Comparison of ENCODE assay signal across 8 mouse cellular contexts in the genomic region with DNA sequence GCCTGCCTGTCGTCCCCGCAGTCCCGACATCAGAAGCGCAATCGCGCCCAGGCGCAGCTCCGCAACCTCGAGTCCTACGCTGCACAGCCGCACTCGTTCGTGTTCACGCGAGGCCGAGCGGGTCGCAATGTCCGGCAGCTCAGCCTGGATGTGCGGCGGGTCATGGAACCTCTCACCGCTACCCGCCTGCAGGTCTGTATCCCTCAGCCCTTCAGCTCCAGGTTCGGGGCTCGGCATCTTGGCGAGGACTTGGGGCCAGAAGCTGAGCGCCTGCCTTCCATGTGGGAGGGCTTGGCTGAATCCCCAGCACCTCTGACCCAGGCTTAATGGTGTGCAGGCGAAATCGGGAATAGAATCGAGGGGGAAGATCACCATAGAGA. TPM values are rescaled to one million over a fixed set of nuclear protein-coding genes. Genes with fewer than 3 reads are reported as not detected.
DNase-seq lines count a peak whose midpoint lies in the region; ATAC-seq lines count a peak whose summit lies in the region.

No protein-coding gene starts in this region.

- no peaks in the 10 kb centered on the region for H3K27me3 ChIP-seq in kidney, embryonic 16.5 days (ENCODE audit: insufficient read depth, low read length)
- no peaks in the 10 kb centered on the region for H3K27me3 ChIP-seq in hindbrain, embryonic 14.5 days (ENCODE audit: control insufficient read depth, insufficient read depth, low read length)
- H3K27me3 ChIP-seq in midbrain, embryonic 15.5 days (replicated peaks): no peaks in the 10 kb centered on the region

- H3K4me3 ChIP-seq in kidney, embryonic 16.5 days (ENCODE audit: low read length): peak overlapping the region; percentile 98
- H3K4me3 ChIP-seq in brown adipose tissue, adult 24 weeks (ENCODE audit: insufficient read depth, low read depth, low read length): peak overlapping the region; percentile 70
- peak overlapping the region; percentile 80 for H3K4me3 ChIP-seq in hindbrain, embryonic 14.5 days (replicated peaks; ENCODE audit: low read length)
- peak overlapping the region; percentile 89 for H3K4me3 ChIP-seq in midbrain, embryonic 15.5 days

- peaks cover 7% of the 10 kb centered on the region; the same call in 1 of the 2 replicates for H3K4me1 ChIP-seq in kidney, embryonic 16.5 days (ENCODE audit: insufficient read depth, low read length)
- no peaks in the 10 kb centered on the region for H3K4me1 ChIP-seq in brown adipose tissue, adult 24 weeks (ENCODE audit: control insufficient read depth, insufficient read depth, insufficient read length, low read length)
- H3K4me1 ChIP-seq in hindbrain, embryonic 14.5 days (replicated peaks; ENCODE audit: control insufficient read depth, insufficient read depth, low read length): peaks cover 17% of the 10 kb centered on the region
- H3K4me1 ChIP-seq in midbrain, embryonic 15.5 days: peaks cover 16% of the 10 kb centered on the region

- no peak; the same call in 1 of the 2 replicates for ATAC-seq in kidney, embryonic 16.5 days (ENCODE audit: low FRiP score, low TSS enrichment)
- ATAC-seq in hindbrain, embryonic 14.5 days (ENCODE audit: low FRiP score): peak; percentile 61
- ATAC-seq in midbrain, embryonic 15.5 days (replicated peaks): no peak; the same call in 1 of the 2 replicates

- H3K9ac ChIP-seq in kidney, embryonic 16.5 days (replicated peaks; ENCODE audit: low read length): peak overlapping the region; percentile 92
- peak overlapping the region; percentile 83 for H3K9ac ChIP-seq in hindbrain, embryonic 14.5 days
- peak overlapping the region; percentile 74 for H3K9ac ChIP-seq in midbrain, embryonic 15.5 days

- peak overlapping the region; percentile 84 for H3K4me2 ChIP-seq in kidney, embryonic 16.5 days (replicated peaks; ENCODE audit: low read depth, low read length)
- H3K4me2 ChIP-seq in hindbrain, embryonic 14.5 days (replicated peaks): peak overlapping the region; percentile 93
- peak overlapping the region; percentile 81 for H3K4me2 ChIP-seq in midbrain, embryonic 15.5 days

- peak overlapping the region; percentile 89; the same call in 1 of the 2 replicates for H3K27ac ChIP-seq in kidney, embryonic 16.5 days (ENCODE audit: low read length)
- H3K27ac ChIP-seq in brown adipose tissue, adult 24 weeks (replicated peaks; ENCODE audit: low read depth, low read length): 0 out of 2 replicates have a peak overlapping the region, but pooled peaks have one; percentile 2
- H3K27ac ChIP-seq in hindbrain, embryonic 14.5 days: peak overlapping the region; percentile 97
- peak overlapping the region; percentile 86 for H3K27ac ChIP-seq in midbrain, embryonic 15.5 days

- H3K36me3 ChIP-seq in kidney, embryonic 16.5 days (ENCODE audit: insufficient read depth, low read length): peaks cover 36% of the 10 kb centered on the region
- peaks cover 43% of the 10 kb centered on the region for H3K36me3 ChIP-seq in hindbrain, embryonic 14.5 days (replicated peaks; ENCODE audit: control insufficient read depth, insufficient read depth)
- peaks cover 27% of the 10 kb centered on the region for H3K36me3 ChIP-seq in midbrain, embryonic 15.5 days (replicated peaks)

- under 1% methylated on average over 30 of the region's 30 CpGs for WGBS in kidney, embryonic 16.5 days
- under 1% methylated on average over 30 of the region's 30 CpGs for WGBS in hindbrain, embryonic 14.5 days
- under 1% methylated on average over 30 of the region's 30 CpGs for WGBS in midbrain, embryonic 15.5 days

- no peaks in the 10 kb centered on the region for H3K9me3 ChIP-seq in kidney, embryonic 16.5 days (ENCODE audit: low read length)
- H3K9me3 ChIP-seq in hindbrain, embryonic 14.5 days (ENCODE audit: control insufficient read depth, low read length): no peaks in the 10 kb centered on the region
- H3K9me3 ChIP-seq in midbrain, embryonic 15.5 days: no peaks in the 10 kb centered on the region

- DNase-seq in kidney, postnatal 25 days: no peak
- DNase-seq in hindbrain, embryonic 14.5 days (ENCODE audit: low spot score): no peak
- no peak for DNase-seq in adrenal gland, adult 18-20 months (ENCODE audit: low spot score in 2 of 2)
- no peak for DNase-seq in thymus, postnatal 14 days
- DNase-seq in urinary bladder, postnatal 25 days (ENCODE audit: low spot score): no peak

RNA-seq across cellular contexts. Expression of a gene that starts 0.4 kb away (rescaled TPM):
- polyA plus RNA-seq in kidney, embryonic 16.5 days (2015; fragmentation: Nextera tagmentation; extraction: Ambion mirVana): 94.3 and 95.3 TPM in 2 replicates
- polyA plus RNA-seq in brown adipose tissue, adult 24 weeks (2012; ENCODE audit: insufficient read depth, insufficient read length, missing spikeins): 6.6 and 7.9 TPM in 2 replicates
- 39.5 and 40.5 TPM in 2 replicates for polyA plus RNA-seq in hindbrain, embryonic 14.5 days (2014; fragmentation: Nextera tagmentation; extraction: Ambion mirVana)
- 49.1 and 50.5 TPM in 2 replicates for polyA plus RNA-seq in midbrain, embryonic 15.5 days (2015; fragmentation: Nextera tagmentation; extraction: Ambion mirVana)
- total RNA-seq in adrenal gland, adult 18-20 months (2021): 10 to 100 TPM; 39.8 to 41.1 TPM

RNA-seq across cellular contexts. Expression of a gene that starts 8.8 kb away (rescaled TPM):
- 2.9 and 3.6 TPM in 2 replicates for polyA plus RNA-seq in kidney, embryonic 16.5 days (2015; fragmentation: Nextera tagmentation; extraction: Ambion mirVana)
- 3.1 and 5.0 TPM in 2 replicates for polyA plus RNA-seq in brown adipose tissue, adult 24 weeks (2012; ENCODE audit: insufficient read depth, insufficient read length, missing spikeins)
- 11.8 and 12.8 TPM in 2 replicates for polyA plus RNA-seq in hindbrain, embryonic 14.5 days (2014; fragmentation: Nextera tagmentation; extraction: Ambion mirVana)
- polyA plus RNA-seq in midbrain, embryonic 15.5 days (2015; fragmentation: Nextera tagmentation; extraction: Ambion mirVana): 15.3 and 16.8 TPM in 2 replicates
- total RNA-seq in adrenal gland, adult 18-20 months (2021): 1 to 10 TPM; 3.2 to 3.6 TPM

RNA-seq across cellular contexts. Expression of a gene that starts 10.0 kb away (rescaled TPM):
- polyA plus RNA-seq in kidney, embryonic 16.5 days (2015; fragmentation: Nextera tagmentation; extraction: Ambion mirVana): 299 and 319 TPM in 2 replicates
- polyA plus RNA-seq in brown adipose tissue, adult 24 weeks (2012; ENCODE audit: insufficient read depth, insufficient read length, missing spikeins): 61.4 and 66.1 TPM in 2 replicates
- polyA plus RNA-seq in hindbrain, embryonic 14.5 days (2014; fragmentation: Nextera tagmentation; extraction: Ambion mirVana): 216 and 231 TPM in 2 replicates
- 245 and 249 TPM in 2 replicates for polyA plus RNA-seq in midbrain, embryonic 15.5 days (2015; fragmentation: Nextera tagmentation; extraction: Ambion mirVana)
- total RNA-seq in adrenal gland, adult 18-20 months (2021): 100 to 1,000 TPM; 156 to 162 TPM

RNA-seq across cellular contexts. Expression of a gene that starts 19.9 kb away (rescaled TPM):
- polyA plus RNA-seq in kidney, embryonic 16.5 days (2015; fragmentation: Nextera tagmentation; extraction: Ambion mirVana): 18.8 and 20.1 TPM in 2 replicates
- polyA plus RNA-seq in brown adipose tissue, adult 24 weeks (2012; ENCODE audit: insufficient read depth, insufficient read length, missing spikeins): 2.1 and 5.8 TPM in 2 replicates
- polyA plus RNA-seq in hindbrain, embryonic 14.5 days (2014; fragmentation: Nextera tagmentation; extraction: Ambion mirVana): 5.8 and 6.9 TPM in 2 replicates
- 6.8 and 7.3 TPM in 2 replicates for polyA plus RNA-seq in midbrain, embryonic 15.5 days (2015; fragmentation: Nextera tagmentation; extraction: Ambion mirVana)
- 10 to 100 TPM; 14.7 to 17.5 TPM for total RNA-seq in adrenal gland, adult 18-20 months (2021)

Comparison
In these comparisons a context has a peak if more than half of its experiments do, and no peak if none do; other contexts are left out.
1. H3K27ac ChIP-seq: peak in every context shown above with its lines; median percentile 97 in hindbrain, embryonic 14.5 days; 89 in kidney, embryonic 16.5 days; 86 in midbrain, embryonic 15.5 days; 2 in brown adipose tissue, adult 24 weeks.